Mouse (Mus musculus) heart, postnatal 0 days (tissue): ENCODE measurements at regions not wholly inside any gene's neighbourhood (a gene's known extent, or its start where the extent isn't known, plus 50 kb on each side); places are given as distances from the start of the nearest gene placed in this dataset.

Source experiments
- CTCF ChIP-seq: IDR thresholded peaks from 2 replicates; pipeline ENCODE4 v1.5.1; 2016; ENCODE audit warnings: antibody characterized with exemption, control low read depth, low read depth
- EP300 ChIP-seq: IDR thresholded peaks from 2 replicates; pipeline ENCODE4 v1.6.1; 2016; ENCODE audit warnings: antibody characterized with exemption, low read depth

- TF ChIP-seq CTCF (no peak), EP300 (no peak)
These were observed 363.4 kb upstream of the Nr2f2 start for GRCm38 (mm10) chr7:70729896-70730295.
